Mouse (Mus musculus) hindbrain, embryonic 11.5 days (tissue): ENCODE results near the gene Clp1. TPM values are rescaled to one million over a fixed set of nuclear protein-coding genes. Genes with fewer than 3 reads are reported as not detected.

Experiments
- ATAC-seq: fragments of 200-750 bp; cut with Nextera tagmentation; 2 replicates; pipeline ENCODE4 v1.8.0; 2017; ENCODE audit warnings: mild to moderate bottlenecking, moderate TSS enrichment, moderate library complexity; ENCODE audit not compliant: low FRiP score
- DNase-seq: peaks from one replicate; pipeline ENCODE4 v3.0.0-alpha.2; 2015; ENCODE audit warnings: low spot score
- H3K27ac ChIP-seq: fragments of 300-500 bp; sonication (generic); 2 replicates; pipeline ENCODE4 v1.5.1; 2014; ENCODE audit warnings: mild to moderate bottlenecking, low read depth, low read length
- H3K27me3 ChIP-seq: fragments of 300-500 bp; sonication (generic); 2 replicates; pipeline ENCODE4 v1.6.1; 2014; ENCODE audit warnings: mild to moderate bottlenecking, low read length, moderate library complexity, mixed read lengths; ENCODE audit not compliant: control insufficient read depth, insufficient read depth
- H3K36me3 ChIP-seq: fragments of 300-500 bp; sonication (generic); 2 replicates; pipeline ENCODE4 v1.6.1; 2014; ENCODE audit warnings: mild to moderate bottlenecking, low read length, moderate library complexity, mixed read lengths; ENCODE audit not compliant: control insufficient read depth, insufficient read depth
- H3K4me1 ChIP-seq: fragments of 300-500 bp; sonication (generic); replicated peaks from 2 replicates; pipeline ENCODE4 v1.6.1; 2014; ENCODE audit warnings: low read length, mixed read lengths; ENCODE audit not compliant: control insufficient read depth, insufficient read depth
- H3K4me2 ChIP-seq: fragments of 300-500 bp; sonication (generic); replicated peaks from 2 replicates; pipeline ENCODE4 v1.6.1; 2014; ENCODE audit warnings: mild to moderate bottlenecking, low read depth, low read length
- H3K4me3 ChIP-seq: fragments of 300-500 bp; sonication (generic); 2 replicates; pipeline ENCODE4 v1.5.1; 2014; ENCODE audit warnings: low read depth, low read length
- H3K9ac ChIP-seq: fragments of 300-500 bp; sonication (generic); 2 replicates; pipeline ENCODE4 v1.6.1; 2014; ENCODE audit warnings: low read depth, low read length
- H3K9me3 ChIP-seq: fragments of 300-500 bp; sonication (generic); 2 replicates; pipeline ENCODE4 v1.6.1; 2016; ENCODE audit warnings: low read length; ENCODE audit not compliant: control insufficient read depth
- WGBS: fragments of 180-500 bp; shearing (Covaris S2); extraction: QIAGEN DNeasy Blood & Tissue Kit; methylation state at CpG from one replicate; pipeline ENCODE4 v1.1.7; 2014; 5-methylcytosine and 5-hydroxymethylcytosine counted together
- polyA plus RNA-seq: library from polyadenylated mRNA; unstranded; fragments of >200 nt; fragmentation: Nextera tagmentation; extraction: Ambion mirVana; gene quantifications from 2 replicates; pipeline ENCODE4 v1.2.1, GENCODE M21; 2014

Gene Clp1
- polyA plus RNA-seq, 1 experiment from 2014 or later = 44.3 TPM

- WGBS = under 1% methylated on average over 25 of the region's 26 CpGs
- peak; percentile 86 for ATAC-seq
These were observed 15.5 kb upstream of the Clp1 start for GRCm38 (mm10) chr2:84742451-84743283.

DNA sequence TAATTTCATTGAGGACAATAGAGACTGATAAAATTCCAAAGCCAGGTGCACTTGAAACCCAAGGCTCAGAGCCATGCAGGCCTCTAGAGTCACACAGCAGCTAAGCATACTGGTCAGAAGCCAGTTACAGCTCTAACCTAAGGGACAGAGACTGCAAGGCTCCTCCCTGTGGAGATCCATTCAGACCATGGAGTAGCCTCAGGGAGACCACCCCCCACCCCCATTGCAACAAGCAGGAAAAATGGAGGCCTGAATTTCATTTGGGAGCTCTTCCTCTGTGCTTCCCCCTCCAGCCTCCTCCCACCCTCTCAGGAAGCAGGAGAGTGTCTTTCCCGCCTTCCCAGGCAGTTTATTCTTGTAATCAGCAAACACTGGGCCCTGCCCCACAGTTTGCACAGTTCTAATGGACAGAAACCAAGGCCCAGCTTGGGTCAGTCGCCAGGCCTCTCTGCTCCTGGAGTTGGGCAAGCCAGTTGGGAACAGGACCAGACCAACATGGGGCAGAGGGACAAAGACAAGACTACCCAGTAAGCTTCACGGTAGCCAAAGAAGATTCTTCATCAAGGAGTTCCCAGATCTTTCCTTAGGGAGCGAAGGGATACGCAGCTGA is 14.8 kb upstream of the Clp1 start:
- peak overlapping the region; percentile 87 for H3K4me3 ChIP-seq
- 5% methylated on average over 5 of the region's 5 CpGs for WGBS

More at GRCm38 (mm10) chr2:84742451-84743283, 15.5 kb upstream of the Clp1 start:
- H3K9ac ChIP-seq = peak overlapping the region; percentile 98
- H3K36me3 ChIP-seq = no peaks in the 10 kb centered on the region
- H3K4me3 ChIP-seq = peak overlapping the region; percentile 87
- H3K27me3 ChIP-seq = no peaks in the 10 kb centered on the region
- peaks cover 20% of the 10 kb centered on the region for H3K4me1 ChIP-seq
- H3K9me3 ChIP-seq = no peaks in the 10 kb centered on the region
- peak; percentile 94 for DNase-seq
- peak overlapping the region; percentile 94 for H3K4me2 ChIP-seq
- peak overlapping the region; percentile 99 for H3K27ac ChIP-seq

DNA sequence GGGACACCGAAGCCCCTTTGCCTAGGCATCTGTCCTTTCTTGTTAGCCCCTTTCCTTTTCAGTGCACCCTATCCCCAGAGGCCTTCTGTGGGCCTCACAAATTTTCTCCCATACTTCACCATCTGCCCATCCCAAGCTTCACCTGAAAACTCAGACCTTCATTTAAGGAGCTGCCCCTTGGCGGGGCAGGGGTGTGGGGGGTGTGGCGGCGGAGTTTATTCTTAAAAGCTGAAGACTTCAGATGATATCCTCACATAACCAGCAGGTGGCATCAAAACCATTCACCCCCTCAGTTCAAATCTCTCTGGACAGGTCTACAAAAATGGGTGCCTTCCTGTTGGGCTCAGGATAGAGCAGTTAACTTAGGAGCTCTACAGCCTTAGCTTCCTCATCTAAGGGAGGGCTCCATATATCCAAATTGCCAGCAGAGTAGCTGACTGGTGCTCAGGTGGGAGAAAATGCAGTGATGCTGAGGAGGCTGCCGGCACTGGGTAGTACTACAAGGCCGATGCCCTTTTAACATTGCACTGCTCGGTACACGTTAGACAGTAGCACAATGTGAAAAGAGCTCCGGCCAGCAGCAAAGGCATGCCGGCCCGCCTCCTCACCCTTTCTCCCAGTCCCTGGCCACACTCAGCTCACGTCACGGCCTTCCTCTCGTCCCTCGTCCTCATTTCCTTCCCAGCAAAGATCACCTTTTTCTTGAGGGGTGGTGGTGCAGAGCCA is 13.6 kb upstream of the Clp1 start:
- Histone ChIP-seq H3K27ac (peak overlapping the region; percentile 99), H3K27me3 (no peaks in the 10 kb centered on the region), H3K9ac (peak overlapping the region; percentile 98; the same call in 1 of the 2 replicates), H3K4me2 (peak overlapping the region; percentile 94), H3K4me3 (peak overlapping the region; percentile 87; the same call in 1 of the 2 replicates), H3K36me3 (no peaks in the 10 kb centered on the region), H3K9me3 (no peaks in the 10 kb centered on the region), H3K4me1 (peaks cover 29% of the 10 kb centered on the region)
- DNase-seq (peak; percentile 37), ATAC-seq (no peak)
- WGBS = 69% methylated on average over 15 of the region's 15 CpGs

More for the DNA sequence above, 14.8 kb upstream of the Clp1 start:
- Histone ChIP-seq H3K27ac (peak overlapping the region; percentile 99), H3K9me3 (no peaks in the 10 kb centered on the region), H3K36me3 (no peaks in the 10 kb centered on the region), H3K4me2 (peak overlapping the region; percentile 94), H3K4me1 (peaks cover 25% of the 10 kb centered on the region), H3K27me3 (no peaks in the 10 kb centered on the region), H3K9ac (peak overlapping the region; percentile 98)
- DNase-seq (no peak), ATAC-seq (no peak)

DNA sequence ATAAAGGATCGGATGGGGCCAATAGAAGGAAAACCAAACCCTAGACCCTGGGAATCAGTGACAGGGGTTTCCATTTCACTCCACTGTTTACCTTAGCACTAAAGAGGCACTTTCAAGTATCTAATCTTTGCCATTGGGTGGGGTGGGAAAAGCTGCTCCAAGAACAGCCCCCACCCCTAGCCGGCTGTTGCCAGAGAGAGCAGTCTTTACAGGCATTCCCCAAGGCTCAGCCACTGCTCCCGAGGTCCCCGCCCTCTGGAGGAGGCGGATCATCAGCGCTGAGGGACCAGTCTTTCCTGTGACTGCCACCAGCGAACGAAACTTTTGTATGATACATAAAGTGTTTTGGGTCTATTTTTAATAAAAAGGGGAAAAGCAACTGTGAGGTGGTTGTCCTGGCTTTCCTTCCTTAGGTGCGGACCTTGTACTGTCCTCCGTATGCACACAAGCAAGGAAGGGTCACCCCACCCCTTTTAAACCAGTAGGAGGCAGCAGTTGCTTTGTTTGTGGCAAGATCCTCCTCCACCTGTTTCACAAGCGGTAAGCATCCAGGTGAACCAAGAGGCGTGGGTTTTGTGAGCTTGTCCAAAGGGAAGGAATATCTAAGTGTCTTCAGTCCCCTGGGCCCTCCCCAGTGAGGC is 11.2 kb upstream of the Clp1 start:
- 2% methylated on average over 12 of the region's 12 CpGs for WGBS
- H3K27me3 ChIP-seq = no peaks in the 10 kb centered on the region
- peak overlapping the region; percentile 31 for H3K4me2 ChIP-seq
- H3K4me3 ChIP-seq = no peak overlapping the region
- peak overlapping the region; percentile 34; the same call in 1 of the 2 replicates for H3K9ac ChIP-seq
- no peaks in the 10 kb centered on the region for H3K36me3 ChIP-seq
- H3K27ac ChIP-seq = peak overlapping the region; percentile 80
- no peak for ATAC-seq
- peaks cover 30% of the 10 kb centered on the region for H3K4me1 ChIP-seq
- peak; percentile 64 for DNase-seq
- no peaks in the 10 kb centered on the region for H3K9me3 ChIP-seq

- Histone ChIP-seq H3K36me3 (no peaks in the 10 kb centered on the region), H3K4me2 (peak overlapping the region; percentile 53), H3K27ac (peak overlapping the region; percentile 80), H3K9ac (peak overlapping the region; percentile 34), H3K4me3 (0 out of 2 replicates have a peak overlapping the region, but pooled peaks have one; percentile 10), H3K4me1 (peaks cover 31% of the 10 kb centered on the region), H3K27me3 (no peaks in the 10 kb centered on the region), H3K9me3 (no peaks in the 10 kb centered on the region)
- DNase-seq = peak; percentile 75
- ATAC-seq = peak; percentile 27
- 4% methylated on average over 8 of the region's 8 CpGs for WGBS
These were observed 10.3 kb upstream of the Clp1 start for GRCm38 (mm10) chr2:84737451-84737925.

DNA sequence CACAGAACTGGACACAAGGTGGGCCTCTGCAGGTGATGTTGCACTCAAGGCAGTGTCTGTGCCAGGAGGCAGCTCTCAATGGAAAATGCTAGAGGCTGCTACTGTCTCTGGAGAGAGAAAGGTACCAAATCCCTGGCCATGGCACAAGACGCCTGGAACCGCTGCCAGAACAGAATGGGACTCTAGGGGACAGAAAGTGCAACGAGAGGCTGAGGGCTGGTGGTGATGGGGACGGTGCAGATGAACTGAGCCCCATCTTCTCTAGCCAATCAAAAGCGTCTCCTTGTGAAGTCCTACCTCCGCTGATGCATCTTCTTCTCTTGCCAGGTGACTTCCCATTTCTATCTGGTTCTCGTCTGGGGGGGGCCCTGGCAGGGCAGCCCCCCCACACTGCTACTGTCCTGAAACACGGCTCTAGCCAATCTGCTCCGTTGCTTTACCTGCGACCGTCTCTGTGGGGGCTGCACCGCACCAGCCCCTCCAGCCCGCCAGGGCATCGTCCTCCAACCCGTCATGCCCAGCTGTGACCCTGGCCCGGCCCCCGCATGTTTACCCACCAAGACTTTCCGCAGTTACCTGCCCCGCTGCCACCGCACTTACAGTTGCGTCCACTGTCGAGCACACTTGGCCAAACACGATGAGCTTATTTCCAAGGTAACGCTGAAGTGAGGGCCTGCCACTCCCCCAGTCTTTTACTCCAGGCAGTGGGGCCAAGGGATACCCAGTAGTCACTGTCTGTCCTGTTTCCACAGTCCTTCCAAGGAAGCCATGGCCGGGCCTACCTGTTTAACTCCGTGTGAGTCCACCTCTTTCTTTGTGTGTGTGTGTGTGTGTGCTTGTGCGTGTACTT is 9.4 kb upstream of the Clp1 start:
- DNase-seq (peak; percentile 46), ATAC-seq (no peak)
- 6% methylated on average over 26 of the region's 27 CpGs for WGBS
- Histone ChIP-seq H3K9ac (peak overlapping the region; percentile 57), H3K4me1 (peaks cover 31% of the 10 kb centered on the region), H3K4me2 (peak overlapping the region; percentile 53), H3K27ac (no peak overlapping the region; the same call in 1 of the 2 replicates), H3K4me3 (peak overlapping the region; percentile 50), H3K27me3 (no peaks in the 10 kb centered on the region), H3K9me3 (no peaks in the 10 kb centered on the region), H3K36me3 (no peaks in the 10 kb centered on the region)

- Histone ChIP-seq H3K4me2 (peak overlapping the region; percentile 72), H3K9ac (peak overlapping the region; percentile 86), H3K36me3 (no peaks in the 10 kb centered on the region), H3K27ac (peak overlapping the region; percentile 74), H3K9me3 (no peaks in the 10 kb centered on the region), H3K4me1 (peaks cover 22% of the 10 kb centered on the region), H3K4me3 (peak overlapping the region; percentile 50), H3K27me3 (no peaks in the 10 kb centered on the region)
- ATAC-seq (no peak), DNase-seq (peak; percentile 49)
- 14% methylated on average over 7 of the region's 7 CpGs for WGBS
These were observed 8.3 kb upstream of the Clp1 start for GRCm38 (mm10) chr2:84735346-84735920.
